Mouse (Mus musculus) left cerebral cortex, adult 9 months (tissue): Measurements from ENCODE around the gene Spata31d1d.
A peak's percentile ranks its signal among the peaks of the same experiment; 100 is the strongest.
"Not testable (repeated sequence)": the region's sequence is repeated elsewhere in the genome, so short reads cannot be mapped to it uniquely, and the experiment has no call there.

Experiments used
- DNase-seq, 2 experiments: peaks; one replicate each; pipeline ENCODE4 v3.0.0; 2022; ENCODE audit warnings: low spot score in 2 of 2

Gene Spata31d1d

GRCm38 (mm10) chr13:59733936-59734335, 2.4 kb upstream of the Spata31d1d start:
- no peak for DNase-seq

GRCm38 (mm10) chr13:59728378-59729093, 3.0 kb downstream of the Spata31d1d start:
- peak; percentile 48 to 91 for DNase-seq

GRCm38 (mm10) chr13:59726139-59726867, 5.2 kb downstream of the Spata31d1d start:
- DNase-seq = no peak

- not testable (repeated sequence) for DNase-seq
Measured at GRCm38 (mm10) chr13:59722089-59722488, 9.5 kb downstream of the Spata31d1d start.

GRCm38 (mm10) chr13:59719475-59719874, 12.1 kb downstream of the Spata31d1d start:
- DNase-seq = no peak

- DNase-seq = not testable (repeated sequence)
Measured at GRCm38 (mm10) chr13:59718857-59719440, 12.6 kb downstream of the Spata31d1d start.

- no peak for DNase-seq
Measured at GRCm38 (mm10) chr13:59713710-59714109, 17.8 kb downstream of the Spata31d1d start.

- DNase-seq = not testable (repeated sequence)
Measured at GRCm38 (mm10) chr13:59711984-59712383, 19.6 kb downstream of the Spata31d1d start, which contains the start of gene Spata31d1b. TSS of gene Spata31d1b (plus strand) at chr13:59712284.

- DNase-seq = no peak
Measured at GRCm38 (mm10) chr13:59710230-59710629, 21.3 kb downstream of the Spata31d1d start, which contains the start of gene Spata31d1a. TSS of gene Spata31d1a (minus strand) at chr13:59710330.

GRCm38 (mm10) chr13:59704562-59704961, 27.0 kb downstream of the Spata31d1d start:
- DNase-seq = peak in 1 of 2 experiments; percentile 22

- DNase-seq = peak in 1 of 2 experiments; percentile 50
Measured at GRCm38 (mm10) chr13:59703514-59703913, 28.0 kb downstream of the Spata31d1d start.

GRCm38 (mm10) chr13:59700137-59700536, 31.4 kb downstream of the Spata31d1d start:
- DNase-seq = not testable (repeated sequence)

- peak in 1 of 2 experiments; percentile 28 for DNase-seq
Measured at GRCm38 (mm10) chr13:59699131-59699530, 32.4 kb downstream of the Spata31d1d start.

GRCm38 (mm10) chr13:59695781-59696180, 35.8 kb downstream of the Spata31d1d start:
- DNase-seq = no peak

GRCm38 (mm10) chr13:59694008-59694407, 37.5 kb downstream of the Spata31d1d start, which contains the start of gene 4921517D22Rik:
TSS of gene 4921517D22Rik (minus strand) at chr13:59694108.
- DNase-seq = no peak

- DNase-seq = no peak
Measured at GRCm38 (mm10) chr13:59691478-59691877, 40.1 kb downstream of the Spata31d1d start.

- DNase-seq = no peak
Measured at GRCm38 (mm10) chr13:59690576-59690975, 41.0 kb downstream of the Spata31d1d start.

- DNase-seq = no peak
Measured at GRCm38 (mm10) chr13:59689843-59690242, 41.7 kb downstream of the Spata31d1d start.

GRCm38 (mm10) chr13:59689313-59689712, 42.2 kb downstream of the Spata31d1d start:
- no peak for DNase-seq

- peak in 1 of 2 experiments; percentile 26 for DNase-seq
Measured at GRCm38 (mm10) chr13:59688338-59688770, 43.2 kb downstream of the Spata31d1d start.

GRCm38 (mm10) chr13:59685236-59685635, 46.3 kb downstream of the Spata31d1d start:
- DNase-seq = no peak

GRCm38 (mm10) chr13:59682629-59683028, 48.9 kb downstream of the Spata31d1d start:
- no peak for DNase-seq
